Mouse (Mus musculus): Measurements from ENCODE around the gene Ttll9. TPM values are rescaled to one million over a fixed set of nuclear protein-coding genes. Genes with fewer than 3 reads are reported as not detected.

The Ttll9 gene
- polyA plus RNA-seq, 1 experiment from 2014 or later, result 6.4 TPM

- Histone ChIP-seq H3K4me3 (ENCODE audit: low read depth, low read length) (no peak overlapping the region), H3K27ac (ENCODE audit: low read depth, low read length) (no peak overlapping the region), H3K4me1 (ENCODE audit: control insufficient read depth, insufficient read depth, low read length) (no peaks in the 10 kb centered on the region), H3K9ac (replicated peaks; ENCODE audit: low read depth, low read length) (no peak overlapping the region), H3K9me3 (ENCODE audit: control insufficient read depth, low read length) (no peaks in the 10 kb centered on the region), H3K27me3 (ENCODE audit: control insufficient read depth, insufficient read depth, low read length) (no peaks in the 10 kb centered on the region; the same call in 1 of the 2 replicates), H3K36me3 (ENCODE audit: control insufficient read depth, insufficient read depth, low read length) (no peaks in the 10 kb centered on the region), H3K4me2 (ENCODE audit: low read depth, low read length) (no peak overlapping the region)
- no peak for ATAC-seq (ENCODE audit: low read depth)
- 37% methylated on average over 5 of the region's 5 CpGs for WGBS
Measured at GRCm38 (mm10) chr2:152933614-152934013, 28.7 kb upstream of the Ttll9 start.

GRCm38 (mm10) chr2:152939846-152940245 lies 22.4 kb upstream of the Ttll9 start:
- Histone ChIP-seq H3K36me3 (ENCODE audit: control insufficient read depth, insufficient read depth, low read length) (no peaks in the 10 kb centered on the region), H3K27me3 (ENCODE audit: control insufficient read depth, insufficient read depth, low read length) (peaks cover 33% of the 10 kb centered on the region), H3K27ac (ENCODE audit: low read depth, low read length) (no peak overlapping the region), H3K9ac (replicated peaks; ENCODE audit: low read depth, low read length) (no peak overlapping the region), H3K4me2 (ENCODE audit: low read depth, low read length) (no peak overlapping the region), H3K4me3 (ENCODE audit: low read depth, low read length) (no peak overlapping the region), H3K4me1 (ENCODE audit: control insufficient read depth, insufficient read depth, low read length) (peaks cover 11% of the 10 kb centered on the region), H3K9me3 (ENCODE audit: control insufficient read depth, low read length) (no peaks in the 10 kb centered on the region)
- no peak for ATAC-seq (ENCODE audit: low read depth)
- 15% methylated on average over 4 of the region's 4 CpGs for WGBS

GRCm38 (mm10) chr2:152941106-152941505 lies 21.2 kb upstream of the Ttll9 start:
- Histone ChIP-seq H3K4me2 (ENCODE audit: low read depth, low read length) (no peak overlapping the region), H3K9ac (replicated peaks; ENCODE audit: low read depth, low read length) (no peak overlapping the region), H3K4me3 (ENCODE audit: low read depth, low read length) (no peak overlapping the region), H3K36me3 (ENCODE audit: control insufficient read depth, insufficient read depth, low read length) (no peaks in the 10 kb centered on the region), H3K9me3 (ENCODE audit: control insufficient read depth, low read length) (no peaks in the 10 kb centered on the region), H3K27me3 (ENCODE audit: control insufficient read depth, insufficient read depth, low read length) (peaks cover 42% of the 10 kb centered on the region), H3K27ac (ENCODE audit: low read depth, low read length) (no peak overlapping the region), H3K4me1 (ENCODE audit: control insufficient read depth, insufficient read depth, low read length) (peaks cover 11% of the 10 kb centered on the region)
- WGBS, result 77% methylated on average over 6 of the region's 6 CpGs
- ATAC-seq (ENCODE audit: low read depth), result no peak

GRCm38 (mm10) chr2:152941776-152942175 lies 20.5 kb upstream of the Ttll9 start:
- WGBS, result 31% methylated on average over 7 of the region's 7 CpGs
- H3K27me3 ChIP-seq (ENCODE audit: control insufficient read depth, insufficient read depth, low read length), result peaks cover 42% of the 10 kb centered on the region

GRCm38 (mm10) chr2:152942898-152943515 lies 19.3 kb upstream of the Ttll9 start:
- peak overlapping the region; percentile 38 for H3K4me3 ChIP-seq (ENCODE audit: low read depth, low read length)
- H3K27ac ChIP-seq (ENCODE audit: low read depth, low read length), result no peak overlapping the region
- no peak for ATAC-seq (ENCODE audit: low read depth)
- no peaks in the 10 kb centered on the region for H3K36me3 ChIP-seq (ENCODE audit: control insufficient read depth, insufficient read depth, low read length)
- H3K4me1 ChIP-seq (ENCODE audit: control insufficient read depth, insufficient read depth, low read length), result peaks cover 13% of the 10 kb centered on the region
- peaks cover 42% of the 10 kb centered on the region for H3K27me3 ChIP-seq (ENCODE audit: control insufficient read depth, insufficient read depth, low read length)
- H3K4me2 ChIP-seq (ENCODE audit: low read depth, low read length), result peak overlapping the region; percentile 86
- peak overlapping the region; percentile 44 for H3K9ac ChIP-seq (replicated peaks; ENCODE audit: low read depth, low read length)
- no peaks in the 10 kb centered on the region for H3K9me3 ChIP-seq (ENCODE audit: control insufficient read depth, low read length)
- WGBS, result under 1% methylated on average over 44 of the region's 65 CpGs

More at GRCm38 (mm10) chr2:152941776-152942175, 20.5 kb upstream of the Ttll9 start:
- H3K9me3 ChIP-seq (ENCODE audit: control insufficient read depth, low read length), result no peaks in the 10 kb centered on the region
- no peak overlapping the region for H3K4me2 ChIP-seq (ENCODE audit: low read depth, low read length)
- no peak overlapping the region for H3K9ac ChIP-seq (replicated peaks; ENCODE audit: low read depth, low read length)
- no peaks in the 10 kb centered on the region for H3K36me3 ChIP-seq (ENCODE audit: control insufficient read depth, insufficient read depth, low read length)
- H3K4me3 ChIP-seq (ENCODE audit: low read depth, low read length), result no peak overlapping the region
- ATAC-seq (ENCODE audit: low read depth), result no peak; the same call in 1 of the 2 replicates
- no peak overlapping the region for H3K27ac ChIP-seq (ENCODE audit: low read depth, low read length)
- H3K4me1 ChIP-seq (ENCODE audit: control insufficient read depth, insufficient read depth, low read length), result peaks cover 11% of the 10 kb centered on the region

- H3K4me2 ChIP-seq (ENCODE audit: low read depth, low read length), result peak overlapping the region; percentile 86
- 4% methylated on average over 8 of the region's 8 CpGs for WGBS
- H3K9me3 ChIP-seq (ENCODE audit: control insufficient read depth, low read length), result no peaks in the 10 kb centered on the region
- H3K27ac ChIP-seq (ENCODE audit: low read depth, low read length), result no peak overlapping the region
- H3K36me3 ChIP-seq (ENCODE audit: control insufficient read depth, insufficient read depth, low read length), result no peaks in the 10 kb centered on the region
- peak overlapping the region; percentile 44 for H3K9ac ChIP-seq (replicated peaks; ENCODE audit: low read depth, low read length)
- H3K27me3 ChIP-seq (ENCODE audit: control insufficient read depth, insufficient read depth, low read length), result peaks cover 42% of the 10 kb centered on the region
- ATAC-seq (ENCODE audit: low read depth), result no peak
- H3K4me3 ChIP-seq (ENCODE audit: low read depth, low read length), result peak overlapping the region; percentile 38
- H3K4me1 ChIP-seq (ENCODE audit: control insufficient read depth, insufficient read depth, low read length), result peaks cover 13% of the 10 kb centered on the region
Measured at GRCm38 (mm10) chr2:152943568-152943967, 18.7 kb upstream of the Ttll9 start.

- ATAC-seq (ENCODE audit: low read depth), result no peak
- no peak overlapping the region for H3K27ac ChIP-seq (ENCODE audit: low read depth, low read length)
- peaks cover 13% of the 10 kb centered on the region for H3K4me1 ChIP-seq (ENCODE audit: control insufficient read depth, insufficient read depth, low read length)
- no peak overlapping the region for H3K4me3 ChIP-seq (ENCODE audit: low read depth, low read length)
- no peak overlapping the region for H3K4me2 ChIP-seq (ENCODE audit: low read depth, low read length)
- H3K9ac ChIP-seq (replicated peaks; ENCODE audit: low read depth, low read length), result no peak overlapping the region
- peaks cover 42% of the 10 kb centered on the region for H3K27me3 ChIP-seq (ENCODE audit: control insufficient read depth, insufficient read depth, low read length)
- 64% methylated on average over 9 of the region's 9 CpGs for WGBS
- no peaks in the 10 kb centered on the region for H3K9me3 ChIP-seq (ENCODE audit: control insufficient read depth, low read length)
- H3K36me3 ChIP-seq (ENCODE audit: control insufficient read depth, insufficient read depth, low read length), result no peaks in the 10 kb centered on the region
Measured at GRCm38 (mm10) chr2:152944013-152944412, 18.3 kb upstream of the Ttll9 start.

GRCm38 (mm10) chr2:152947098-152947497 lies 15.2 kb upstream of the Ttll9 start:
- Histone ChIP-seq H3K27ac (ENCODE audit: low read depth, low read length) (no peak overlapping the region), H3K27me3 (ENCODE audit: control insufficient read depth, insufficient read depth, low read length) (peaks cover 40% of the 10 kb centered on the region), H3K9ac (replicated peaks; ENCODE audit: low read depth, low read length) (no peak overlapping the region), H3K36me3 (ENCODE audit: control insufficient read depth, insufficient read depth, low read length) (no peaks in the 10 kb centered on the region), H3K9me3 (ENCODE audit: control insufficient read depth, low read length) (no peaks in the 10 kb centered on the region), H3K4me3 (ENCODE audit: low read depth, low read length) (no peak overlapping the region), H3K4me2 (ENCODE audit: low read depth, low read length) (no peak overlapping the region), H3K4me1 (ENCODE audit: control insufficient read depth, insufficient read depth, low read length) (peaks cover 18% of the 10 kb centered on the region)
- WGBS, result 55% methylated on average over 7 of the region's 7 CpGs
- no peak for ATAC-seq (ENCODE audit: low read depth)

GRCm38 (mm10) chr2:152948438-152949020 lies 13.8 kb upstream of the Ttll9 start:
- 86% methylated on average over 5 of the region's 5 CpGs for WGBS
- Histone ChIP-seq H3K4me2 (ENCODE audit: low read depth, low read length) (no peak overlapping the region), H3K4me1 (ENCODE audit: control insufficient read depth, insufficient read depth, low read length) (peaks cover 8% of the 10 kb centered on the region; the same call in 1 of the 2 replicates), H3K27me3 (ENCODE audit: control insufficient read depth, insufficient read depth, low read length) (peaks cover 27% of the 10 kb centered on the region), H3K36me3 (ENCODE audit: control insufficient read depth, insufficient read depth, low read length) (no peaks in the 10 kb centered on the region), H3K4me3 (ENCODE audit: low read depth, low read length) (no peak overlapping the region), H3K9ac (replicated peaks; ENCODE audit: low read depth, low read length) (no peak overlapping the region), H3K27ac (ENCODE audit: low read depth, low read length) (no peak overlapping the region), H3K9me3 (ENCODE audit: control insufficient read depth, low read length) (no peaks in the 10 kb centered on the region)
- no peak for ATAC-seq (ENCODE audit: low read depth)
